Mouse (Mus musculus) Patski (cell line): ENCODE measurements around the gene Islr. TPM values are rescaled to one million over a fixed set of nuclear protein-coding genes. Genes with fewer than 3 reads are reported as not detected.

Source experiments
- ATAC-seq: fragments of 100-300 bp; one replicate; pipeline ENCODE4 v1.8.0; 2021
- CTCF ChIA-PET: fragments of 350-600 bp; sonication (Branson Sonifier 250); formaldehyde crosslinking; loops from one replicate; lab custom pipeline; 2022; ENCODE audit warnings: inconsistent platforms; lab: Charles Lee
- POLR2A ChIA-PET: fragments of 350-600 bp; sonication (Branson Sonifier 250); formaldehyde crosslinking; loops from one replicate; lab custom pipeline; 2022; ENCODE audit warnings: antibody characterized with exemption, inconsistent platforms; lab: Charles Lee
- DNase-seq: peaks from one replicate; pipeline ENCODE4 v3.0.0-alpha.2; 2011; ENCODE audit warnings: low read depth, low spot score
- H3K27me3 ChIP-seq: fragments of 371-371 bp; one replicate; pipeline ENCODE4 v1.5.1; 2021
- CTCF ChIP-seq: fragments of 100-300 bp; IDR thresholded peaks from one replicate; pipeline ENCODE4 v1.5.1; 2021
- in situ Hi-C: fragments of 300-500 bp; cut with MboI; formaldehyde crosslinking; loops from 3 replicates; pipeline ENCODE4 v1.11.1; 2018; ENCODE audit warnings: low pct_unique_long_range_greater_than_20kb, mixed read lengths
- polyA plus RNA-seq: library from polyadenylated mRNA; unstranded; gene quantifications from one replicate; pipeline ENCODE4 v1.2.3, GENCODE M21; 2021

The Islr gene
- polyA plus RNA-seq, 1 experiment from 2014 or later = 39.6 TPM

- in situ Hi-C loops = loop anchor here (10.0 kb wide), 1 partner anchor 275 kb away; no protein-coding TSS in a partner anchor
- ChIA-PET POLR2A (interaction anchor here (0.6 kb wide), 1 partner anchor 145 kb away, joined by 3 read pairs; no protein-coding TSS in a partner anchor), CTCF (interaction anchor here (1.3 to 8.7 kb wide), 6 partner anchors 38 to 171 kb away, joined by 3 to 107 read pairs (median 6); no protein-coding TSS in a partner anchor)
- H3K27me3 ChIP-seq = no peaks in the 10 kb centered on the region
- no peak for ATAC-seq
- no peak for DNase-seq
- TF ChIP-seq CTCF = no peak
Observed at GRCm38 (mm10) chr9:58209462-58210303, 5.6 kb upstream of the Islr start.

DNA sequence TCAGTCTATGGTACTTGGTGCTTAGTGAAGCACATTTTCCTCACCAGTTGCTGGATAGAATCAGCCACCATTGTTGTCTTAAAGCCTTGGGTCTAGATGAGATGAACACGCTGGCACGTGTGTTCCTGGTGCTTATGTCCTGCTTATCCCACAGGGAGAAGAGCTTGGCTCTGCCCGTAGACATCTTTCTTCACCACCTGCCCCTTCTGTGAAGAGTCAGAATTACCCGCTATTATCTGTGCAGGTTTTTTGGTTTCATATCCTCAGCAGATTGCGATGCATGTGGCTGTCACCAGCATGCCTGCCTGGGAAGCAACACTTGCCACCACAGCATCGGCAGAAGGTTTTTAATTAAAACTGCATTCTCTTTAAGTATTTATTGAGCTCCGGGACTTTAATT, 1.9 kb upstream of the Islr start:
- no peaks in the 10 kb centered on the region for H3K27me3 ChIP-seq
- TF ChIP-seq CTCF = no peak
- in situ Hi-C loops = no loop called here
- POLR2A ChIA-PET = no interaction called here
- ATAC-seq = no peak
- CTCF ChIA-PET = interaction anchor here (1.5 to 8.7 kb wide), 4 partner anchors 9 to 167 kb away, joined by 3 to 107 read pairs (median 13); no protein-coding TSS in a partner anchor
- no peak for DNase-seq

DNA sequence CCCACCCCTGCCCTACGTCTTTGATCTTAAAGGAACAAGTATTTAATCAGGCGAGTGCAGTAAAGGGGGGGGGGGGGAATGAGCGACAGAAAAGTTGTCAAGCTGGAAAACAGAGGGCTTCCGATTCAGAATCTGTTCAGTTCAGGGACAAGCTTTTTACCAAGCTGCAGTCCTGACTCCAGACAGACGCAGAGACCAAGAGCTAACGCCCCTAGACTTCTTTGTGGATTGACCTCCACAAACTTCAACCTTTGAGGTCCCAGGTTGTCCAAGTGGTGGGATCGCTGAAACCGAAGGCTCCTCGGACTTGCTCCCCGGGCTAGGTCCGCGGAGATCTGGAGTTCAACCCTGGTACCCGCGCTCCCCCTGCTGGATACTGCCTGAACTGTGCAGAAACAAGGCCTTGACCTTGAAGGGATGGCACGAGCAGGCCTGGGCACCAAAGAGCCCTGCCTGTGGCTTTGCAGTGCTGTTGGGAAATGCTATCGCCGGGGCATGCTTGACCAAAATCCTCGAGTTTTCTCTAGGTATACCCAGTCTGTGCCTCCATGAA, 418 bp upstream of the Islr start:
- in situ Hi-C loops = loop anchor here (5.0 kb wide), 1 partner anchor 152 kb away; no protein-coding TSS in a partner anchor
- H3K27me3 ChIP-seq = no peaks in the 10 kb centered on the region
- ChIA-PET CTCF (interaction anchor here (0.6 to 8.7 kb wide), 21 partner anchors 10 to 544 kb away, joined by 3 to 107 read pairs (median 3); no protein-coding TSS in a partner anchor), POLR2A (interaction anchor here (0.8 kb wide), 1 partner anchor 141 kb away, joined by 3 read pairs; no protein-coding TSS in a partner anchor)
- DNase-seq = peak; percentile 41
- TF ChIP-seq CTCF = no peak
- peak; percentile 53 for ATAC-seq

DNA sequence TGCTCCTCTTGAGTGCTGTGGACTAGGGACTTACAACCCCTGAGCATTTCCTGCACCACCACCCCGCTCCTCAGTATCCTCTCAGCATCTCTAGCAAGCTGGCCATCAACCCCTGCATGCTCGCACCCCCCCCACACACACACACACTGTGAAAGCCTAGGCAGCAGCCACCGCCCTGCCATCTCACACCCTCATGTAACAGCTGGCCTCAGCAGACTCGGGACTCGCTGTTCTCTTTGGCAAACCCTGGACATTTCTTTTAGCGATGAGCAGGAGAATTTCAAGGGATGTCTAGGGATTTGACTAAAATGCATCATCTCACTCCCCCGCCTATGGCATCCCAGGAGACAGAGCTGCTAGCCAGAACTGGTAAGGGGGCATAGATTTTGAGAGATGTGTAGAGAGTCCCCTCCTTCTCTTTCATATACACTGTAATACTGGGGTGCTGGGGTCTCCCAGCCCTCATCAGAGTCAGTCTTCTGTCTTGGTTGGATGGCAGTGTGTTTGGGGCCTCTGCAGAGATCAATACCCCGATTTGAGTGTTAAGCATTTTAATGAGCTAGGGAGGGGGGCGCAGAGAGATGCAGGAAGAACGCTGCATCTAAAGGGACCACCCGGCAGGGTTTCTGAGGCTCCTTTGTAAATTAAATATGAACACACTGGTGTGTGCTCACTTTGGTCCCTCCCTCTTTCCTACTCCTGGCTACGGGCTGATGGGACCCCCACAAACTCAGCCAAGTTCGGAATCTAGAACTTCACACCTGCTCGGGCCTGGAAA, 1.2 kb downstream of the Islr start:
- H3K27me3 ChIP-seq = no peaks in the 10 kb centered on the region
- POLR2A ChIA-PET = no interaction called here
- CTCF ChIA-PET = interaction anchor here (1.3 to 8.7 kb wide), 5 partner anchors 21 to 163 kb away, joined by 3 to 107 read pairs (median 4); no protein-coding TSS in a partner anchor
- DNase-seq (no peak), ATAC-seq (no peak)
- in situ Hi-C loops = loop anchor here (5.0 kb wide), 1 partner anchor 151 kb away; no protein-coding TSS in a partner anchor
- no peak for TF ChIP-seq CTCF

DNA sequence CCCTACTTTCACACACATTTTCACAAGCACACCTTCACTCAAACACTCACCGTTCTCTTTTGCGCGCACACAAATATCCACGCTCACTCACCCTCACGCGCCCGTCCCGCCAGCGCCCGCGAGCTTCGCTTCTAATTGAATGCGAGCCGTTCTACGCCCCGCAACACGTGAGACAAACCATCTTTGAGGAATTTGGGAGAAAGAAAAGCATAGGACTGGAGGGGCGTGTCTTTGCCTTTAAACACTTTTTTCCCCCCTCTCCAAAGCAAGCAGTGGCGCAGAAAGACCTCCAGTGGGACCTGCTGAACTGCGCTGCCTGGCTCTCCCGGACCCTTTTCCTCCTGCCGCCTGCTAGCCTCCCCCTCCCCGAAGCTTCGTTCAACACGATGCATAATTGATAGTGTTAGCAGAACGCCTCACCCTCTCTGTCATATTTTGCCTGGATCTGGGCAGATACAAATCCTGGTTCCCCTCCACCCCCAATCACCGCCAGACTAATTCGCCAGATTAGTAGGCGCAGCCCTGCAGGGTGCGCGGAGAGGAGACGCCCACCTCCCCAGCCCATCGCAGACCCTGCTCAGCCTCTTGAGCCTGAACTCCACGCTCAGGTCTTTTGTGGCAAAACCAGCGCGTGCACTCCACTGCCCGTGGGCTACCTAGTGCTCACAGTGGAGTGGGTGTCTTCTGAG, 2.1 kb downstream of the Islr start:
- no peaks in the 10 kb centered on the region for H3K27me3 ChIP-seq
- TF ChIP-seq CTCF = no peak
- in situ Hi-C loops = loop anchor here (5.0 kb wide), 1 partner anchor 150 kb away; no protein-coding TSS in a partner anchor
- ChIA-PET CTCF (interaction anchor here (8.7 kb wide), 1 partner anchor 150 kb away, joined by 107 read pairs; no protein-coding TSS in a partner anchor), POLR2A (no interaction called here)
- no peak for DNase-seq
- no peak for ATAC-seq

GRCm38 (mm10) chr9:58201091-58201842, 2.8 kb downstream of the Islr start:
- H3K27me3 ChIP-seq = no peaks in the 10 kb centered on the region
- TF ChIP-seq CTCF = no peak
- in situ Hi-C loops = loop anchor here (5.0 kb wide), 1 partner anchor 149 kb away; no protein-coding TSS in a partner anchor
- DNase-seq (no peak), ATAC-seq (no peak)
- ChIA-PET POLR2A (no interaction called here), CTCF (no interaction called here)

- ChIA-PET POLR2A (no interaction called here), CTCF (interaction anchor here (1.3 kb wide), 1 partner anchor 148 kb away, joined by 4 read pairs; no protein-coding TSS in a partner anchor)
- ATAC-seq (no peak), DNase-seq (no peak)
- H3K27me3 ChIP-seq = no peaks in the 10 kb centered on the region
- TF ChIP-seq CTCF = no peak
- in situ Hi-C loops = loop anchor here (5.0 kb wide), 1 partner anchor 148 kb away; no protein-coding TSS in a partner anchor
Observed at GRCm38 (mm10) chr9:58200270-58201090, 3.6 kb downstream of the Islr start.
